Mouse (Mus musculus) CH12.LX (cell line): ENCODE measurements around the gene Srd5a1. TPM values are rescaled to one million over a fixed set of nuclear protein-coding genes. Genes with fewer than 3 reads are reported as not detected.

Experiments
- DNase-seq: peaks from one replicate; pipeline ENCODE4 v3.0.0-alpha.2; 2013; ENCODE audit errors: extremely low read depth
- H3K27ac ChIP-seq: 2 replicates; pipeline ENCODE4 v1.5.1; 2012; ENCODE audit warnings: low read depth, mild to moderate bottlenecking, control low read depth, moderate library complexity; ENCODE audit not compliant: insufficient read depth
- H3K27me3 ChIP-seq: replicated peaks from 2 replicates; pipeline ENCODE3; 2012; ENCODE audit warnings: inconsistent platforms
- H3K36me3 ChIP-seq, 2 experiments: replicated peaks in 1 of 2; 2 replicates each; pipeline versions ENCODE3 to v1.6.1; 2012; ENCODE audit warnings: inconsistent platforms in 1 of 2, low read length in 1 of 2, mild to moderate bottlenecking in 1 of 2, mixed read lengths in 1 of 2, moderate library complexity in 1 of 2; ENCODE audit not compliant: control insufficient read depth in 1 of 2, insufficient read depth in 1 of 2
- H3K4me1 ChIP-seq, 2 experiments: 2 replicates each; pipeline ENCODE4 v1.6.1; 2012; ENCODE audit warnings: inconsistent platforms in 1 of 2, moderate library complexity in 1 of 2; ENCODE audit not compliant: insufficient read depth in 2 of 2, control insufficient read depth in 1 of 2
- H3K4me2 ChIP-seq: 2 replicates; pipeline ENCODE4 v1.6.1; 2012; ENCODE audit warnings: low read depth, mild to moderate bottlenecking, control low read depth; ENCODE audit not compliant: poor library complexity, insufficient read depth, severe bottlenecking
- H3K4me3 ChIP-seq, 3 experiments: fragments of 150-350 bp in 1 of 3; sonication (generic) in 1 of 3; replicated peaks in 1 of 3; 2 replicates each; pipeline versions ENCODE3 to v1.5.1; 2011 to 2012; ENCODE audit warnings: low read depth in 2 of 3, low read length in 2 of 3, mild to moderate bottlenecking in 2 of 3, moderate library complexity in 2 of 3, control low read depth in 1 of 3, improper control_type of control experiment in 1 of 3, inconsistent platforms in 1 of 3, mixed read lengths in 1 of 3; ENCODE audit not compliant: poor library complexity in 1 of 3
- H3K79me2 ChIP-seq: replicated peaks from 2 replicates; pipeline ENCODE4 v1.6.1; 2012; ENCODE audit warnings: mild to moderate bottlenecking, moderate library complexity; ENCODE audit not compliant: control insufficient read depth, poor library complexity, insufficient read depth, severe bottlenecking; ENCODE audit errors: extremely low read depth
- H3K9ac ChIP-seq: 2 replicates; pipeline ENCODE4 v1.6.1; 2012; ENCODE audit warnings: low read depth, mild to moderate bottlenecking, control low read depth, moderate library complexity; ENCODE audit not compliant: insufficient read depth
- H3K9me3 ChIP-seq: replicated peaks from 2 replicates; pipeline ENCODE3; 2012; ENCODE audit warnings: low read length, inconsistent platforms, mixed read lengths
- E2F4 ChIP-seq: IDR thresholded peaks from 2 replicates; pipeline ENCODE4 v1.6.1; 2011; ENCODE audit warnings: low read depth, low read length, improper control_type of control experiment; ENCODE audit not compliant: insufficient replicate concordance
- GABPA ChIP-seq: IDR thresholded peaks from 2 replicates; pipeline ENCODE4 v1.6.1; 2012; ENCODE audit warnings: low read depth, low read length, improper control_type of control experiment, inconsistent platforms; ENCODE audit not compliant: insufficient replicate concordance
- JUN ChIP-seq: IDR thresholded peaks from 2 replicates; pipeline ENCODE4 v1.6.1; 2011; ENCODE audit warnings: low read depth, mild to moderate bottlenecking, low read length, improper control_type of control experiment, moderate library complexity; ENCODE audit not compliant: insufficient read depth
- MAFK ChIP-seq: IDR thresholded peaks from 2 replicates; pipeline ENCODE4 v1.6.1; 2011; ENCODE audit warnings: low read length, improper control_type of control experiment; ENCODE audit not compliant: insufficient replicate concordance
- MEF2A ChIP-seq: IDR thresholded peaks from 2 replicates; pipeline ENCODE4 v1.6.1; 2014; ENCODE audit warnings: low read depth, mild to moderate bottlenecking, inconsistent platforms, low read length, improper control_type of control experiment, borderline replicate concordance
- PAX5 ChIP-seq: IDR thresholded peaks from 2 replicates; pipeline ENCODE4 v1.6.1; 2012; ENCODE audit warnings: low read length, inconsistent platforms, mixed read lengths
- RAD21 ChIP-seq: IDR thresholded peaks from 2 replicates; pipeline ENCODE4 v1.6.1; 2011; ENCODE audit warnings: low read depth, mild to moderate bottlenecking, low read length, improper control_type of control experiment, moderate library complexity
- SMC3 ChIP-seq: IDR thresholded peaks from 2 replicates; pipeline ENCODE4 v1.6.1; 2011; ENCODE audit warnings: low read depth, low read length, improper control_type of control experiment
- TCF12 ChIP-seq: IDR thresholded peaks from 2 replicates; pipeline ENCODE4 v1.6.1; 2014; ENCODE audit warnings: low read depth, mild to moderate bottlenecking, inconsistent platforms, low read length, improper control_type of control experiment
- UBTF ChIP-seq: IDR thresholded peaks from 2 replicates; pipeline ENCODE4 v1.6.1; 2012; ENCODE audit warnings: low read depth, mild to moderate bottlenecking, inconsistent platforms, low read length, improper control_type of control experiment, moderate library complexity
- USF1 ChIP-seq: IDR thresholded peaks from 2 replicates; pipeline ENCODE4 v1.6.1; 2014; ENCODE audit warnings: low read depth, mild to moderate bottlenecking, inconsistent platforms, low read length, improper control_type of control experiment
- dilution Hi-C: fragments of 300-500 bp; cut with MboI; formaldehyde crosslinking; loops from 2 replicates; pipeline ENCODE4 v1.14.3; 2020; ENCODE audit warnings: low sequenced_read_pairs; ENCODE audit not compliant: extremely low pct_unique_long_range_greater_than_20kb, extremely low pct_ligation_motif_present
- in situ Hi-C: fragments of 300-500 bp; cut with MboI; formaldehyde crosslinking; loops from 3 replicates; pipeline ENCODE4 v1.14.3; 2019; ENCODE audit warnings: low sequenced_read_pairs, low pct_ligation_motif_present, low pct_unique_long_range_greater_than_20kb, mixed read lengths
- polyA plus RNA-seq: library from polyadenylated mRNA; unstranded; fragments of >175 nt; gene quantifications from 2 replicates; pipeline ENCODE4 v1.2.1, GENCODE M21; 2012; ENCODE audit warnings: low read depth; ENCODE audit not compliant: insufficient read length
- total RNA-seq, 2 experiments: library from RNA; depleted of rRNA; stranded (reverse); fragments of 300-350 nt in 1 of 2; fragments of >200 nt in 1 of 2; gene quantifications; 2 replicates each; pipeline ENCODE4 v1.2.3; 2012 to 2014

Srd5a1 gene
- total and polyA plus RNA-seq, 3 experiments, result 1.2 to 2.4 (median 2.3) TPM

GRCm38 (mm10) chr13:69532101-69532892 lies 78.9 kb downstream of the Srd5a1 start:
- DNase-seq, result no peak

GRCm38 (mm10) chr13:69531431-69531830 lies 79.8 kb downstream of the Srd5a1 start:
- Histone ChIP-seq H3K79me2 (peaks cover 32% of the 10 kb centered on the region), H3K36me3 (peaks cover 5 to 44% of the 10 kb centered on the region in 2 experiments), H3K9me3 (no peaks in the 10 kb centered on the region), H3K27me3 (no peaks in the 10 kb centered on the region), H3K9ac (no peak overlapping the region), H3K4me1 (peaks cover 12 to 46% of the 10 kb centered on the region in 2 experiments), H3K4me3 (peak overlapping the region in 1 of 3 experiments; percentile 91), H3K27ac (no peak overlapping the region), H3K4me2 (0 out of 2 replicates have a peak overlapping the region, but pooled peaks have one; percentile 89)
- TF ChIP-seq GABPA, result no peak
- DNase-seq, result no peak
- dilution Hi-C loops (no loop called here), in situ Hi-C loops (no loop called here)

More at GRCm38 (mm10) chr13:69532101-69532892, 78.9 kb downstream of the Srd5a1 start:
- peaks cover 5 to 43% of the 10 kb centered on the region in 2 experiments for H3K36me3 ChIP-seq
- peak overlapping the region; percentile 72 for H3K9ac ChIP-seq
- H3K9me3 ChIP-seq, result no peaks in the 10 kb centered on the region
- H3K4me1 ChIP-seq, result peaks cover 12 to 44% of the 10 kb centered on the region in 2 experiments
- no peaks in the 10 kb centered on the region for H3K27me3 ChIP-seq
- TF ChIP-seq TCF12 (no peak), USF1 (no peak), JUN (no peak)
- TF ChIP-seq, all 38 proteins: peak for 0
- no peak overlapping the region for H3K27ac ChIP-seq
- H3K79me2 ChIP-seq, result peaks cover 28% of the 10 kb centered on the region
- peak overlapping the region; percentile 89 for H3K4me2 ChIP-seq
- in situ Hi-C loops, result no loop called here
- dilution Hi-C loops, result no loop called here
- H3K4me3 ChIP-seq, result peak overlapping the region; percentile 48 to 91 (median 87)

GRCm38 (mm10) chr13:69530951-69531350 lies 80.3 kb downstream of the Srd5a1 start:
- Histone ChIP-seq H3K79me2 (peaks cover 32% of the 10 kb centered on the region), H3K27ac (no peak overlapping the region), H3K9me3 (no peaks in the 10 kb centered on the region), H3K9ac (no peak overlapping the region), H3K4me2 (no peak overlapping the region), H3K36me3 (peaks cover 5 to 47% of the 10 kb centered on the region in 2 experiments), H3K4me3 (no peak overlapping the region), H3K27me3 (no peaks in the 10 kb centered on the region), H3K4me1 (peaks cover 12 to 45% of the 10 kb centered on the region in 2 experiments)
- TF ChIP-seq MEF2A (no peak), E2F4 (no peak), USF1 (no peak), UBTF (no peak), PAX5 (no peak), MAFK (no peak), SMC3 (no peak), RAD21 (no peak)
- dilution Hi-C loops, result no loop called here
- DNase-seq, result no peak
- in situ Hi-C loops, result no loop called here
